Mouse (Mus musculus) stomach, postnatal 0 days (tissue): ENCODE results near the gene Hck.
A peak's percentile ranks its signal among the peaks of the same experiment; 100 is the strongest.

Experiments
- CTCF ChIP-seq: IDR thresholded peaks from 2 replicates; pipeline ENCODE4 v1.5.1; 2016; ENCODE audit warnings: antibody characterized with exemption, low read depth, mild to moderate bottlenecking, moderate library complexity
- EP300 ChIP-seq: optimal IDR thresholded peaks from 2 replicates; pipeline ENCODE3; 2016; ENCODE audit warnings: antibody characterized with exemption

GRCm38 (mm10) chr2:153070762-153071490 lies 37.3 kb upstream of the Hck start:
- TF ChIP-seq CTCF (peak; percentile 57), EP300 (no peak)
